Mouse (Mus musculus) embryonic facial prominence, embryonic 15.5 days (tissue): ENCODE data around the gene Mgat2. TPM values are rescaled to one million over a fixed set of nuclear protein-coding genes. Genes with fewer than 3 reads are reported as not detected.

Source experiments
- ATAC-seq: fragments of 200-750 bp; cut with Nextera tagmentation; 2 replicates; pipeline ENCODE4 v1.8.0; 2017; ENCODE audit warnings: low read depth, moderate TSS enrichment; ENCODE audit not compliant: insufficient number of reproducible peaks, low FRiP score, low TSS enrichment
- H3K27ac ChIP-seq: fragments of 300-500 bp; sonication (generic); replicated peaks from 2 replicates; pipeline ENCODE4 v1.5.1; 2015; ENCODE audit warnings: mild to moderate bottlenecking, inconsistent platforms
- H3K27me3 ChIP-seq: fragments of 300-500 bp; sonication (generic); 2 replicates; pipeline ENCODE4 v1.6.1; 2015; ENCODE audit warnings: inconsistent platforms
- H3K36me3 ChIP-seq: fragments of 300-500 bp; sonication (generic); 2 replicates; pipeline ENCODE4 v1.6.1; 2015; ENCODE audit warnings: mild to moderate bottlenecking, inconsistent platforms
- H3K4me1 ChIP-seq: fragments of 300-500 bp; sonication (generic); 2 replicates; pipeline ENCODE4 v1.6.1; 2015; ENCODE audit warnings: inconsistent platforms
- H3K4me2 ChIP-seq: fragments of 300-500 bp; sonication (generic); replicated peaks from 2 replicates; pipeline ENCODE4 v1.6.1; 2015; ENCODE audit warnings: mild to moderate bottlenecking, inconsistent platforms
- H3K4me3 ChIP-seq: fragments of 300-500 bp; sonication (generic); replicated peaks from 2 replicates; pipeline ENCODE4 v1.5.1; 2015; ENCODE audit warnings: mild to moderate bottlenecking, inconsistent platforms
- H3K9ac ChIP-seq: fragments of 300-500 bp; sonication (generic); 2 replicates; pipeline ENCODE4 v1.6.1; 2015; ENCODE audit warnings: inconsistent platforms
- H3K9me3 ChIP-seq: fragments of 300-500 bp; sonication (generic); replicated peaks from 2 replicates; pipeline ENCODE4 v1.6.1; 2016; ENCODE audit warnings: inconsistent platforms
- WGBS: fragments of 180-500 bp; shearing (Covaris S2); methylation state at CpG from one replicate; pipeline ENCODE4 v1.1.7; 2015; 5-methylcytosine and 5-hydroxymethylcytosine counted together
- polyA plus RNA-seq: library from polyadenylated mRNA; unstranded; fragments of >200 nt; fragmentation: Nextera tagmentation; extraction: Ambion mirVana; gene quantifications from 2 replicates; pipeline ENCODE4 v1.2.1, GENCODE M21; 2015

Gene Mgat2
- polyA plus RNA-seq, 1 experiment from 2014 or later: 57.5 TPM

DNA sequence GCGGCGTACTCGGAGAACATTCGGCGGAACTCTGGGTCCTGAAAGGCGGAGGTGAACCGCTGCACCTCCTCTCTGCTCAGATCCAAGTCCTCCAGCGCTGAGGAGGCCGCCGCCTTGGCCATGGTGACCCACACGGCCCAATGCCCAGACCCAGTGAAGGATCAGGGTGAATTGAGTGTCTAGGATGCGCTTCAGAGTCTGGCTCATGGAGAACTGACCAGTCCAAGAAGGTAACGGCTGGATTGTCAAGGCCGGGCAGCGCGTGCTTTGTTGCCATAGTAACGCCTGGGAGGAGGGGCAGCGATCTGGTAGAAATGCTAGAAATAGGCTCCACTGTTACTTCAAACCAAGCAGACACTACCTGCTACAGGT, 14.2 kb downstream of the Mgat2 start, which contains the start of gene Dnaaf2:
Gene Dnaaf2, minus strand, starts transcription at position 266 of the 372 bp plus-strand sequence.
- H3K36me3 ChIP-seq: peaks cover 27% of the 10 kb centered on the region; the same call in 1 of the 2 replicates
- no peaks in the 10 kb centered on the region for H3K27me3 ChIP-seq
- ATAC-seq: peak; percentile 28; the same call in 1 of the 2 replicates
- peak within 1 kb of the TSS; percentile 74 for H3K4me3 ChIP-seq
- peaks cover 25% of the 10 kb centered on the region for H3K4me1 ChIP-seq
- peak within 1 kb of the TSS; percentile 91 for H3K27ac ChIP-seq
- H3K9ac ChIP-seq: peak within 1 kb of the TSS; percentile 79
- peak within 1 kb of the TSS; percentile 88 for H3K4me2 ChIP-seq
- H3K9me3 ChIP-seq: no peaks in the 10 kb centered on the region
- 2% methylated on average over 18 of the region's 18 CpGs for WGBS

DNA sequence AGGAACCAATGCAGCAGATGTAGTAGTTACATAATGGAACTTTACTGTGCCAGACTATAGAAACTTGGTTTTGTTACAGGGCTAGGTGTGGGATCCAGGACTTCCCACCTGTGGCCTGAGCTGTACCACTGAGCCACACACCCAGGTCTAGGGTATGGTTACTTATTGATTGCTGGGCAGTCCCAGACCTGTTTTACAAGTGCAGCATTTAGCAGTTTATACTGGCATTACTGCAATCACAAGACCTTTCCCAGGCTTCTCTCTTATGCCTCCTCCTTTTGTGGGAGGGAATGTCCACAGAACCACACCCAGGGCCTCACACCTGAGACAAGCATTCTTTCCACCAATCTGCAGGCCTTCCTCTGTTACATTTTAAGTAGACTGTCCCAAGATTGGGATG, 15.0 kb downstream of the Mgat2 start:
- Histone ChIP-seq H3K36me3 (peaks cover 27% of the 10 kb centered on the region; the same call in 1 of the 2 replicates), H3K9ac (no peak overlapping the region), H3K4me3 (0 out of 2 replicates have a peak overlapping the region, but pooled peaks have one; percentile 74), H3K9me3 (no peaks in the 10 kb centered on the region), H3K4me2 (no peak overlapping the region), H3K27ac (no peak overlapping the region), H3K27me3 (no peaks in the 10 kb centered on the region), H3K4me1 (peaks cover 25% of the 10 kb centered on the region)
- no peak for ATAC-seq

DNA sequence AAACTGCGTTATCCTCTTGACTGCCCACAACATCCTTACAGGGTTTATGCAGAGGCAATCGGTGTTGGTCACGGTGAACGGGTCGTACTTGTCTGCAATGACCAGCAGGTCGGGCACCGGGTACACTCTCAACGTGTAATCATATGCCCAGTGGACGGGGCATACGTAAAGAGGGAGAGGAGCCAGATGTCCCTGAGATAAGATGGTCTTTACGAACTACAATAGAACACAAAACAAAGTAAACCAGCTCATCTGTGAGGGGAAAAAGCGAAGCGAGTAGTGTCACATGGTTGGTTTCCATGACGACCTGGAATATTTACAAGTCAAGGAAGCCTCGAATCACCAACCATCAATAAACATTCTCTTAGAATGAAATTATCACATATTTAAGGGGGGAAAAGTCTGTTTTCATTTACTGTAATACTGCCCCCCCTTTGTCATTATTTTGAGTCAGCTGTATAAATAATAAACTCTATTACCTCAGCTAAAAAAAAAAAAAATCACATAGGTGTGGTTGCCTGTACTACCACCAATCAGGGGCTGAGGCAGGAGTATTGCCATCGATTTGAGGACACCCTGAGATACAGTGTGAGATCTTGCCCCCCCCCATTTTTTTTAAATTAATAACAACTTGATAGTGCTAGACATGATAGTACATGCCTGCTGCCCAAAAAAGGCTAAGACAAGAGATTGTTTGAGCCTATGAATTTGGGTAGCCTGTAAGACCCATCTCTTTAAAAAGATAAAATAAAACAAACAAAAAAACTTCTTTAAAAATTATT, 20.3 kb downstream of the Mgat2 start, which contains the start of gene Gm49384:
Gene Gm49384, minus strand, starts transcription at position 216 of the 782 bp plus-strand sequence.
- Histone ChIP-seq H3K4me2 (no peak within 1 kb of the TSS), H3K4me1 (peaks cover 1% of the 10 kb centered on the region; the same call in 1 of the 2 replicates), H3K9ac (no peak within 1 kb of the TSS), H3K4me3 (no peak within 1 kb of the TSS), H3K27ac (no peak within 1 kb of the TSS), H3K9me3 (no peaks in the 10 kb centered on the region), H3K36me3 (peaks cover 46% of the 10 kb centered on the region), H3K27me3 (no peaks in the 10 kb centered on the region)
- WGBS: 83% methylated on average over 16 of the region's 16 CpGs
- ATAC-seq: no peak

DNA sequence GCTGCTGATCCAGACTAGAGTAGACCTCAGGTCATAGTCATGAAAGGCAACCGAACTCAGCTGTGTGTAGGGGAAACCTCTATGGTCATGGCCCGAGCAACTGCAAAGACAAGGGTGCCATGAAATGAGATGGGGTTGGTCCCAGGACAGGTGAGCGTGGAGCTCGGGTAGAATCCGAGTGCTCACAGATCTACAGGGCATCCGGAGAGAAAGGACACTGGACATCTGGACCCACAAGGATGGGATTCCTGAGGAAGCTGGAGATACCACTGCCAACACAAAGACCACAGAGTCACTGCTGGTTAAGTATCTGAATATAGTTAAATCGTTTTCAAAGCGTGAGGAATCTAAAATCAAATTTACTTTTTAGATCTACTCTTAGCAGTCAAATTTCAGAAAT, 23.4 kb downstream of the Mgat2 start:
- 92% methylated on average over 8 of the region's 8 CpGs for WGBS

DNA sequence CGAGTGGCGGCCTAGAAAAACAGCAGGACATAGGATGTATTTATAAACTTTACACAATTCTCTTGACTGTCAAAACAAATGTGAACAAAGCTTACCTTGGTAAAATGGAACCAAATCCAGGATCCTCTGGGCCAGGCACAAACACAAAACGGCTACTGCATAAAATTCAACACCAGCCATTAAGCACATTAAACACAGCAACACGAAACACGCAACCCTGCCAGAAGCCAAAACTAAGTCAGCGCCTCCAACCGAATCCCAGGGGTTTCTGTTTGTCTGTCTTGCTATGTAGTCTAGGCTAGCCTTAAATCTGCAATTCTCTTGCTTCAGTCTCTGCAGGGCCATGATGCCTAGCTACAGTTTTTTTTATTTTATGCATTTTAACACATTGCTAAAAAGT, 24.0 kb downstream of the Mgat2 start:
- no peaks in the 10 kb centered on the region for H3K4me1 ChIP-seq
- no peak for ATAC-seq
- H3K4me2 ChIP-seq: no peak overlapping the region
- peaks cover 40% of the 10 kb centered on the region for H3K36me3 ChIP-seq
- WGBS: 92% methylated on average over 7 of the region's 7 CpGs
- no peak overlapping the region for H3K9ac ChIP-seq
- no peaks in the 10 kb centered on the region for H3K9me3 ChIP-seq
- H3K4me3 ChIP-seq: no peak overlapping the region
- no peaks in the 10 kb centered on the region for H3K27me3 ChIP-seq
- H3K27ac ChIP-seq: no peak overlapping the region

More for the DNA sequence above, 23.4 kb downstream of the Mgat2 start:
- Histone ChIP-seq H3K4me2 (no peak overlapping the region), H3K36me3 (peaks cover 41% of the 10 kb centered on the region), H3K4me3 (no peak overlapping the region), H3K27ac (no peak overlapping the region), H3K9ac (no peak overlapping the region), H3K4me1 (no peaks in the 10 kb centered on the region), H3K27me3 (no peaks in the 10 kb centered on the region), H3K9me3 (no peaks in the 10 kb centered on the region)
- ATAC-seq: no peak

DNA sequence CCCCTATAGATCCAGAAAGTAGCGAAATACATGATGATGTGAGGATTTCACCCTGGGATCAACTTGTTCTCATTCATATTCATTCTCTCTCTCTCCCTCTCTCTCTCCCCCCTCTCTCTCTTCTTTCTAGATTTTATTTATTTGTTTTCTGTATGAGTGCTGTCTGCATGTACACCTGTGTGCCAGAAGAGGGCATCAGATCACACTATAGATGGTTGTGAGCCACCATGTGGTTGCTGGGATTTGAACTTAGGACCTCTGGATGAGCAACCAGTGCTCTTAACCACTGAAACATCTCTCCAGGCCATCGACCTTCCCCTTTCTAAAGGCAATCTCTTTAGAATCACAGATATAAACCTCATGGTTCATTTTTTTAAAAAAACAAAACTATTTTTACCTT, 24.6 kb downstream of the Mgat2 start:
- ATAC-seq: no peak
- peaks cover 42% of the 10 kb centered on the region for H3K36me3 ChIP-seq
- H3K9me3 ChIP-seq: no peaks in the 10 kb centered on the region
- H3K9ac ChIP-seq: no peak overlapping the region
- H3K27me3 ChIP-seq: no peaks in the 10 kb centered on the region
- 93% methylated on average over 2 of the region's 2 CpGs for WGBS
- H3K4me3 ChIP-seq: no peak overlapping the region
- H3K27ac ChIP-seq: no peak overlapping the region
- H3K4me2 ChIP-seq: no peak overlapping the region
- no peaks in the 10 kb centered on the region for H3K4me1 ChIP-seq

DNA sequence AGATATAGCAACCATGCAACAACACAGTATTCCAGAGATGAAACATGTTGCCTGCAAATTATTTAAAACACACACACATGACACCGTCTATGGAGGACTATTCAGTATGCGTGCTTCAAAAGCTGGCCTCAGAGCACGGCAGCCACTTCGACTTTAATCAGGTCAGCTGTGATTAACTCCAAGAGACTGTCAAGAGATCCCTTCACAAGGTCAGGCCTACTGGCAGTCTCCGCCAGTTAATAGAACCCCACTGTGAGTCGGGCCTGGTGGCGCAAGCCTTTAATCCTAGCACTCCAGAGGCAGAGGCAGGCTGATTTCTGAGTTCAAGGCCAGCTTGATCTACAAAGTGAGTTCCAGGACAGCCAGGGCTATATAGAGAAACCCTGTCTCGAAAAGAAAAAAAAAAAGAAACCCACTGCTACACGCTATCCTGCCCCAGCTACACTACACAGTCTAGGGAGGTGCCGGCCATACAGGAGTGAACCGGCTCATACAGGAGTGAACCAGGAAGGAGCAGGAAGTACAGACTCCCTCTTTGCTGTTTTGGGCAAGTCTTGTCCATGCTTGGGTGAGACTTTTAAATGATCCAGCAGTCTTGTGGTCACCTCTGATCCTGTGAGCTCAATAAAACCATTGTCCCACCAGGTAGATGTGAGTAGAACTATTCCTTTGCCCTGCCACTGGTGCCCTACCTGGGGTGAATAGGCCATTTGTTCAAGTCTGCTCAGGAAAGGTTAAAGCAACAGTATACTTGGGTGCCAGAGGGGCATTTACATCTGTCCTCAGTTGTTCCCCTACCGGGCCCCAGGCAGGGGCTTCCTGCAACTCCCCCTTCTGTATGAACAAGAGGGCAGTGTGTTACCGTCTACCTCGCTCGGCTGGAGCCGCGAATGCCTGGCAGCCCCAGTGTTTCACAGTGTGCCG, 26.4 kb downstream of the Mgat2 start:
- no peaks in the 10 kb centered on the region for H3K27me3 ChIP-seq
- H3K4me3 ChIP-seq: no peak overlapping the region
- H3K9me3 ChIP-seq: no peaks in the 10 kb centered on the region
- H3K36me3 ChIP-seq: peaks cover 51% of the 10 kb centered on the region
- WGBS: 79% methylated on average over 18 of the region's 18 CpGs
- ATAC-seq: peak; percentile 82; the same call in 1 of the 2 replicates
- H3K27ac ChIP-seq: no peak overlapping the region
- no peaks in the 10 kb centered on the region for H3K4me1 ChIP-seq
- H3K9ac ChIP-seq: no peak overlapping the region
- H3K4me2 ChIP-seq: no peak overlapping the region

DNA sequence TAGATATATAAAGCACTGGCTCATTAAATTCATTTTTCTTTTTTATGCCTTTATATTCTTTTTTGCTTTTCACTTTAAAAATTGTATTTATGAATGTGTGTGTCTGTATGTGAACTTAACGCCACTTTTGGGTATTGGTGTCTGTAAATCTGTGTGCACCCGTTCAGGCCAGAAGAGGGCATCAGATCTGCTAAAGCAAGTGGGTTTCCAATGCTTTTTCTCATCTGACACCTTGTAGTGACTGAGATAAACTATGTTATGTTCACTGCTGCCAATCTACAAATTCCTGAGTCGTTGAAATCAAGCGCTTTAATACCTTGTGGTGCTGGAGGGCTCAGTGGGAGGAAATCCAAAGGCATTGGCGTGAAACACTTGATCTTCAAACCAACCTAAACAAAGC, 27.1 kb downstream of the Mgat2 start:
- H3K27me3 ChIP-seq: no peaks in the 10 kb centered on the region
- no peak overlapping the region for H3K4me3 ChIP-seq
- no peaks in the 10 kb centered on the region for H3K9me3 ChIP-seq
- no peak overlapping the region for H3K9ac ChIP-seq
- no peak overlapping the region for H3K4me2 ChIP-seq
- H3K36me3 ChIP-seq: peaks cover 47% of the 10 kb centered on the region
- no peak overlapping the region for H3K27ac ChIP-seq
- no peak for ATAC-seq
- H3K4me1 ChIP-seq: no peaks in the 10 kb centered on the region
- 79% methylated on average over 5 of the region's 5 CpGs for WGBS

DNA sequence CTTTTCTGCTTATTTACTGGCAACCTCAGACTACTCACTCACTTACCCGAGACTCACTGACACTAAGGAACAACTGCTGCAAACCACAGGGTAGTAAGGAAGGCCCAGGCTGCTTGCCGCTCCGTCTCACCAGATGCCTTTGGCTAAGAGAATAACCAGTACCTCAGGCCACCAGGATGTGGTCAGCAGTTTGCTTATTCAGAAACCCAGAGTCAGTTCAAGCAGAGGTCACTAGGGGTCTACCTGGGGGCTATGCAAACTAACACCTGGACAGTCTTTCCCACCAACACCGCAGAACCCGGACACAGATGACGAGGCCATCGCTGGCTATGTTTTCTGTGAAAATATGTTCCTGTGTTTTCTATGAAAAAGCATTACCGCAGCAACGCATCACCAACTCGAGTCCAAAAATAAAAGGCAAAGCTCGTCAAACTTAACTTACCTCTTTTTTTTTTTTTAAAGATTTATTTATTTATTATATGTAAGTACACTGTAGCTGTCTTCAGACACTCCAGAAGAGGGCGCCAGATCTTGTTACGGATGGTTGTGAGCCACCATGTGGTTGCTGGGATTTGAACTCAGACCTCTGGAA, 29.3 kb downstream of the Mgat2 start:
- 93% methylated on average over 13 of the region's 13 CpGs for WGBS
- Histone ChIP-seq H3K4me3 (no peak overlapping the region), H3K9ac (no peak overlapping the region), H3K36me3 (peaks cover 40% of the 10 kb centered on the region), H3K27me3 (no peaks in the 10 kb centered on the region), H3K4me1 (no peaks in the 10 kb centered on the region), H3K9me3 (no peaks in the 10 kb centered on the region), H3K27ac (no peak overlapping the region), H3K4me2 (no peak overlapping the region)
- ATAC-seq: no peak

DNA sequence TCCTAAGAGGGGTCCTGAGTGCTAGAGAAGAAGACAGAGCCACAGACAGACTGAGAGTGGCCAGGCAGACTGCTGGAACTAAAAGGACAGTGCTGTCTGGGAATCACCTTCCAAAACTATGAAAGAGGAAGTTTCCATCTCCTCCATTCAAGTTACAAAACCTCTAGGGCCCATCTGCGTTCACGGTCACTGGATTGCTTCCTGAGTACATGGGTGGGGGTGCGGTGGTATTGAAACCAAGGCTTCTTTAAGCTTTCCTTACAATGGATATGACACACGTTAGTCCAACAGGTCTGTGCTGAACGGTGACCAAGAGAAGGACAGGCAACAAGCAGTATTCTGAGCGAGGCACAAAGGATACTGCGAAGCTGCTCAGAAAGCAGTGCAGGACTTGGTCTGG, 30.4 kb downstream of the Mgat2 start:
- H3K4me1 ChIP-seq: no peaks in the 10 kb centered on the region
- H3K27ac ChIP-seq: no peak overlapping the region
- no peak overlapping the region for H3K4me3 ChIP-seq
- H3K4me2 ChIP-seq: no peak overlapping the region
- H3K36me3 ChIP-seq: peaks cover 39% of the 10 kb centered on the region
- no peaks in the 10 kb centered on the region for H3K9me3 ChIP-seq
- 92% methylated on average over 7 of the region's 7 CpGs for WGBS
- no peaks in the 10 kb centered on the region for H3K27me3 ChIP-seq
- no peak for ATAC-seq
- no peak overlapping the region for H3K9ac ChIP-seq
